Mouse (Mus musculus) lung, postnatal 0 days (tissue): ENCODE data around the gene Akap4. TPM values are rescaled to one million over a fixed set of nuclear protein-coding genes. Genes with fewer than 3 reads are reported as not detected.

Experiments used
- ATAC-seq: fragments of 200-750 bp; cut with Nextera tagmentation; 2 replicates; pipeline ENCODE4 v1.8.0; 2017; ENCODE audit warnings: moderate library complexity
- DNase-seq: peaks from one replicate; pipeline ENCODE4 v3.0.0-alpha.2; 2016; ENCODE audit warnings: low spot score
- H3K27ac ChIP-seq: fragments of 300-500 bp; sonication (generic); 2 replicates; pipeline ENCODE4 v1.5.1; 2014; ENCODE audit warnings: antibody characterized with exemption, mild to moderate bottlenecking, low read length, mixed read lengths
- H3K27me3 ChIP-seq: fragments of 300-500 bp; sonication (generic); replicated peaks from 2 replicates; pipeline ENCODE4 v1.6.1; 2014; ENCODE audit warnings: low read length, mixed read lengths; ENCODE audit not compliant: insufficient read depth
- H3K36me3 ChIP-seq: fragments of 300-500 bp; sonication (generic); 2 replicates; pipeline ENCODE4 v1.6.1; 2014; ENCODE audit warnings: low read length, mixed read lengths; ENCODE audit not compliant: insufficient read depth
- H3K4me1 ChIP-seq: fragments of 300-500 bp; sonication (generic); 2 replicates; pipeline ENCODE4 v1.6.1; 2014; ENCODE audit warnings: antibody characterized with exemption, low read depth, low read length, mixed read lengths; ENCODE audit not compliant: insufficient read depth
- H3K4me2 ChIP-seq: fragments of 300-500 bp; sonication (generic); replicated peaks from 2 replicates; pipeline ENCODE4 v1.6.1; 2014; ENCODE audit warnings: low read depth, mild to moderate bottlenecking, low read length, moderate library complexity, mixed read lengths
- H3K4me3 ChIP-seq: fragments of 300-500 bp; sonication (generic); 2 replicates; pipeline ENCODE4 v1.5.1; 2014; ENCODE audit warnings: low read depth, low read length
- H3K9ac ChIP-seq: fragments of 300-500 bp; sonication (generic); replicated peaks from 2 replicates; pipeline ENCODE4 v1.6.1; 2014; ENCODE audit warnings: low read depth, mild to moderate bottlenecking
- H3K9me3 ChIP-seq: fragments of 300-500 bp; sonication (generic); 2 replicates; pipeline ENCODE4 v1.6.1; 2016; ENCODE audit warnings: low read length, mixed read lengths
- CTCF ChIP-seq: IDR thresholded peaks from 2 replicates; pipeline ENCODE4 v1.5.1; 2016; ENCODE audit warnings: antibody characterized with exemption, mild to moderate bottlenecking
- EP300 ChIP-seq: IDR thresholded peaks from 2 replicates; pipeline ENCODE4 v1.6.1; 2016; ENCODE audit warnings: antibody characterized with exemption, mild to moderate bottlenecking, control low read depth
- WGBS: fragments of 180-500 bp; shearing (Covaris S2); extraction: QIAGEN DNeasy Blood & Tissue Kit; methylation state at CpG from one replicate; pipeline ENCODE4 v1.1.7; 2014; 5-methylcytosine and 5-hydroxymethylcytosine counted together
- polyA plus RNA-seq: library from polyadenylated mRNA; unstranded; fragments of >200 nt; fragmentation: Nextera tagmentation; extraction: Ambion mirVana; gene quantifications from 2 replicates; pipeline ENCODE4 v1.2.1, GENCODE M21; 2015

Akap4 gene
- polyA plus RNA-seq, 1 experiment from 2014 or later = not detected

GRCm38 (mm10) chrX:7085878-7086277 is 18.6 kb downstream of the Akap4 start:
- H3K27me3 ChIP-seq = no peaks in the 10 kb centered on the region
- H3K4me3 ChIP-seq = no peak overlapping the region
- no peak overlapping the region for H3K4me2 ChIP-seq
- H3K4me1 ChIP-seq = no peaks in the 10 kb centered on the region
- H3K9me3 ChIP-seq = no peaks in the 10 kb centered on the region
- H3K27ac ChIP-seq = no peak overlapping the region
- no peak for ATAC-seq
- WGBS = 70% methylated on average over 1 of the region's 1 CpGs
- DNase-seq = no peak
- TF ChIP-seq EP300 = no peak
- no peak overlapping the region for H3K9ac ChIP-seq
- no peaks in the 10 kb centered on the region for H3K36me3 ChIP-seq

DNA sequence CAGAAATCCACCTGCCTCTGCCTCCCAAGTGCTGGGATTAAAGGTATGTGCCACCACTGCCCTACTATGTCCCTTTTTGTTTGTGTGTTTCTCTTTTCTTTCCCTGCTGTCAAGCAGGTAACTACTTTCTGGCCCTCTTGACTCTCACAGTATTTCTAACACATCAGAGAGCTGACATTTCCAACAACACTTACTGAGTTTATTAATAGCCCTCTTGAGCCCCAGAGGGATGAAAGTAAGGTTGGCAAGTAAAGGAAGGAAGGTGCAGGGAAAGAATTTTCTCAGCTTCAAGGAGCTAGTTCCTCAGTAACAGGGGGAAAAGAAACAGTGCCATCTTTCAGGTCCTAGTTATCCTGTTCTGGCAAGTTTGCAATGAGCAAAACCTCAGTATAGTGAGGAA is 23.0 kb downstream of the Akap4 start:
- H3K4me3 ChIP-seq = no peak overlapping the region
- H3K9me3 ChIP-seq = no peaks in the 10 kb centered on the region
- TF ChIP-seq CTCF (no peak), EP300 (no peak)
- no peak overlapping the region for H3K9ac ChIP-seq
- H3K4me1 ChIP-seq = no peaks in the 10 kb centered on the region
- H3K27me3 ChIP-seq = no peaks in the 10 kb centered on the region
- H3K27ac ChIP-seq = no peak overlapping the region
- H3K4me2 ChIP-seq = no peak overlapping the region
- ATAC-seq = no peak
- DNase-seq = peak; percentile 5
- no peaks in the 10 kb centered on the region for H3K36me3 ChIP-seq

- Histone ChIP-seq H3K4me3 (no peak overlapping the region), H3K4me2 (no peak overlapping the region), H3K36me3 (no peaks in the 10 kb centered on the region), H3K27ac (no peak overlapping the region), H3K9me3 (no peaks in the 10 kb centered on the region), H3K4me1 (no peaks in the 10 kb centered on the region), H3K27me3 (no peaks in the 10 kb centered on the region), H3K9ac (no peak overlapping the region)
- ATAC-seq = no peak
- DNase-seq = peak; percentile 11
- TF ChIP-seq CTCF (peak; percentile 34), EP300 (no peak)
Observed at GRCm38 (mm10) chrX:7102280-7102679, 35.0 kb downstream of the Akap4 start.

DNA sequence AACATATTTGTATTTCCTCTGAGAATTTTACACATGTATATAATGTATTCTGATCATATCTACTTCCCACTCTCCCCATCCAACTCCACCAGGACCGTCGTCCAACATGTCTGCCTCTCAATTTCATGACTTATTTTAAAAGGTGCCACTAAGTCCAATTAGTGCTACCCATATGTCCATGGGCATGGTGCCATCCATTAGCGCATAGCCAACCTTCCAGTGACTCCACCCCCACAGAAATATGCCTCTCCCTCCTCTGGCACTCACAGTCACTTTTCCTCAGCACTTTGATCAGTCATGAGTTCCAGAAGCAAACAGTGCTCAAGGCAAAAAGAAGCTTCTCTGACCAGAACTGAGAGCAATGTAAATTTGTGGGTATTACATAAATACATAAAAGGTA is 47.6 kb downstream of the Akap4 start:
- no peak overlapping the region for H3K4me2 ChIP-seq
- H3K4me1 ChIP-seq = no peaks in the 10 kb centered on the region
- no peak overlapping the region for H3K9ac ChIP-seq
- WGBS = 79% methylated on average over 3 of the region's 3 CpGs
- no peak overlapping the region for H3K4me3 ChIP-seq
- no peaks in the 10 kb centered on the region for H3K36me3 ChIP-seq
- ATAC-seq = no peak
- H3K9me3 ChIP-seq = no peaks in the 10 kb centered on the region
- H3K27me3 ChIP-seq = no peaks in the 10 kb centered on the region
- no peak overlapping the region for H3K27ac ChIP-seq
- TF ChIP-seq CTCF (no peak), EP300 (no peak)
- DNase-seq = no peak

DNA sequence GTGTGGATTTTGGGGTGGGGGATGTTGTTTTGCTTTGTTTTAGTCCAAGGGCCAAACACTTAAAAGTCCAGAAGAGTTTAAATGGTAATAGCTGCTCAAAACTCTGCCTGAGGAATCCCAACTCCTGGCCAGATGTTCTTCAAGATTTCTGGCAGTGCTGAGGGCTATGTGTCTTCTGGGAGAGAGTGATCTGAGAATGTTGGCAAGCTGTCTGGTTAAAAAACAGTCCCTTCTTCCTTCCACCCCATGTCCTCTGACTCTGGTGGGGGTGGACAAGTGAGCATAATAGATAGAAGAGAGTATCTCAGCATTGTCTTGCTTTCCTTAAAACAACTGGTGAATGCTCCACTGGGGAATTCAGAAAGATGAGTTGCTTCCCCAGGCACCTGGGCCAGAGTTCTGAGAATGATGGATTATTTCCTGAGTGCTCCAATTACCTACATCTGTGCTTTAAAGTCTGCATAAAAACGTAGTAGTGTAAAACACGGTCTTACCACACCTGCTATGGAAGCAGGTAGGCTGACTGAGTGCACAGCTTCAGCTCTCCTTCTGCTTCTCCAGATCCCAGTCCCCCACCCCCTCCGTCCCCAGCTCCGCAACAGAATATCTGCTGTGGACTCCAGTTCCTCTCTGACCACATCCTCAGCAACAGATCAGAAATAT is 54.4 kb downstream of the Akap4 start:
- no peak overlapping the region for H3K27ac ChIP-seq
- H3K9me3 ChIP-seq = no peaks in the 10 kb centered on the region
- ATAC-seq (no peak), DNase-seq (no peak)
- WGBS = 67% methylated on average over 4 of the region's 4 CpGs
- H3K27me3 ChIP-seq = no peaks in the 10 kb centered on the region
- H3K4me2 ChIP-seq = no peak overlapping the region
- TF ChIP-seq EP300 (no peak), CTCF (no peak)
- H3K4me1 ChIP-seq = no peaks in the 10 kb centered on the region
- H3K9ac ChIP-seq = no peak overlapping the region
- H3K36me3 ChIP-seq = no peaks in the 10 kb centered on the region
- no peak overlapping the region for H3K4me3 ChIP-seq

Other genes starting within 250 kb of the Akap4 start
- not detected in 2 replicates for gene Ccnb3, start 25.9 kb upstream of the Akap4 start, polyA plus RNA-seq